Mouse (Mus musculus) heart, adult 11 months (tissue): Measurements from ENCODE around the gene Eif2b3.

ENCODE experiments used
- DNase-seq: peaks from one replicate; pipeline ENCODE4 v3.0.0; 2022

Eif2b3 gene

DNA sequence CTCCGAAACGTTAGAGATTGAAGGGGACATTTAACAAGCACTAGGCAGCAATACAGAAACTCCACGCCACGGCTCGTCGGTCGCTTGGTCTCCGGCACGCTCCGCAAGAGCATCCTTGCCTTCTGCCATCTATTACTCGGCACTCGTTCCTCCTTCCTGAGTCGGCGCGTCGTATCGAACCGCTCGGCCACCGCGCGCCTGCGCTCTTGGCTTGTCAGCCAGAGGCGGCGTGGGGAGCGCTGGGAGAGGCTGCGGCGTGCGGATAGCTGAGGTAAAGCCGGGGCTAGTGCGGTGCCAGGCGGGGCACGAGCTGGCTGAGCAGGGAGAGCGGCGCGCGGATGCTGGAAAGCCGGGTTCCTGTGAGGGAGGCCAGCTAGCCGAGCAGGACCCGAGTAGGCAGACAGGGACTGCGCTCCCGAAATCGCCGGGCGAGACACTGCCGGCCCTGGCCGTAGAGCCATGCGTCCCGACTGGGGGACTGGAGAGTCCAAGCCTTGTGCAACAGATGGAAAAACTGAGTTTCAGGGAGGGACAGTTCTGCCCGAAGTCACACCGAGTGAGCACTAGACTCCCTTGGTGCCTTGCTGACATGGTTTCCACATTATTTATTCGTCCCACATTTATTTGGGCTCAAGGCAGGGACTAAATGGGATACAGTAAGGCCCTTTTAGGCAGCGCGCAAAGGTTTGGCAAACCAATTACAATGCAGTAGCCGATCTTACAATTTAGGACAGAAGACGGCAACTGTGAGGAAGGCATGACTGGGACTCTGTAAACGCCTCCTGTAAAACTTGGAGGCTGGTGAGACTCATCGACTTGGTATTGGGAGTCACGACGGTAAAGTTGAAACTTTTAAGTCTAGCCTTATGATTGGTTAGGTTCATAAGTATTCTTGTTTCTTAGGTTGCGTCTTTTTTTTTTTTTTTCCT is at the start of gene Eif2b3:
Gene Eif2b3 (plus strand): TSS at position 197 of the 929 bp plus-strand sequence.
- DNase-seq = peak; percentile 99

DNA sequence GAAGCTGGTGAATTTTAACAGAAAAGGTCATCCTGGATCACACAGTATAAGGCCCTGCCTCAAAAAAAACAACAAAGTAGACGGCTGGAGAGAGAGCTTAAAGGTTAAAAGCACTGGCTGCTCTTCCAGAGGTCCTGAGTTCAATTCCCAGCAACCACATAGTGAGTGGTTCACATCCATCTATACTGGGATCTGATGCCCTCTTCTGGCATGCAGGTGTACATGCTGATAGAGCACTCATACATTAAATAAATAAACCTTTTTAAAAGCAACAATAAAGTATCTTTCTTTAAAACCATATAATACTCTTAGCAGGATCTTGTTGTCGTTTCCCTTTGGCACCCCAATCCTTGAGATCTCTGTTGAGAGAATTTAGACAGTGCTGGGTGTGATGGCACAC is 42.7 kb upstream of the Eif2b3 start:
- peak; percentile 12 for DNase-seq

DNA sequence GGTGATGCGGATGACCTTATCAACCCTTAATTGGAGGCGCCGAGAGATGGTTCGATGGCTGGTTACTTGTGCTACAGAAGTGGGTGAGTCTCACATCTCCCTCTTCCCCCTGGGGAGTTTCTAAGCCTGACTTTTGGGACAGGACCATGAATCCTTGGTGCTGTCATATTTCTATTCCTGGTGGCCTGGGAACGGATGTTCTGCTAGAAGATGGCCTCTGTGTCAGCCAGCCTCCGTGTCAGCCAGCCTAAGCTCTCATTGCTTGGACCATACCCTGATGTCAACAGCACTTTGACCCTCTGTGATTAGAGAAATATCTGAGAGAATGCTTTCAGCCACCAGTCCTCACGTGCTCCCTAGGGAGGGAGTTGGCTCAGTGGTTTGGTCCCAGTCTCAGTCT is 33.5 kb upstream of the Eif2b3 start:
- DNase-seq = peak; percentile 92

DNA sequence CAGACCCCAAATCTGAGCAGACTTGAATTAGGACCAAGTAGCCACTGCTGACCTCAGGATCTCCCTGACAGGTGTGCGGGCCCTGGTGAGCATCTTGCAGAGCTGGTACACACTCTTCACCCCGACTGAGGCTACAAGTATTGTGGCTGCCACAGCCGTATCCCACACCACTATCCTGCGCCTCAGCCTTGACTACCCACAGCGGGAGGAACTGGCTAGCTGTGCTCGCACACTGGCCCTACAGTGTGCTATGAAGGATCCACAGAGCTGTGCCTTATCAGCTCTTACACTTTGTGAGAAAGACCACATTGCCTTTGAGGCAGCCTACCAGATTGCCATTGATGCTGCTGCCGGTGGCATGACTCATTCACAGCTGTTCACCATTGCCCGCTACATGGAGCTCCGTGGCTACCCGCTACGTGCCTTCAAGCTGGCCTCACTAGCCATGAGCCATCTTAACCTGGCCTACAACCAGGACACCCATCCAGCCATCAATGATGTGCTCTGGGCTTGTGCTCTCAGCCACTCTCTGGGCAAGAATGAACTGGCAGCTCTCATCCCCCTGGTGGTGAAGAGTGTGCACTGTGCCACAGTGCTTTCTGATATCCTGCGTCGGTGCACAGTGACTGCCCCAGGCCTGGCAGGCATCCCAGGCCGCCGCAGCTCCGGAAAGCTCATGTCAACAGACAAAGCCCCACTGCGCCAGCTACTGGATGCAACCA is 32.6 kb upstream of the Eif2b3 start:
- DNase-seq = peak; percentile 96

DNA sequence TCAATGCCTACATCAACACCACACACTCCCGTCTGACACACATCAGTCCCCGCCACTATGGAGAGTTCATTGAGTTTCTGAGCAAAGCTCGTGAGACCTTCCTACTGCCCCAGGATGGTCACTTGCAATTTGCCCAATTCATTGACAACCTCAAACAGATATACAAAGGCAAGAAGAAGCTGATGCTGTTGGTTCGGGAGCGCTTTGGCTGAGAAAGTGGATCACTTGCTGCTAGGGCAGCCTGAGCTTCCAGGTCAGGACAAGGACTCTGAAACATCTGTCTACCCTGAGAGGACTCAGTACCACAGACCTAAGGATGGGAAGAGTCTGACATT is 32.1 kb upstream of the Eif2b3 start:
- DNase-seq = no peak

DNA sequence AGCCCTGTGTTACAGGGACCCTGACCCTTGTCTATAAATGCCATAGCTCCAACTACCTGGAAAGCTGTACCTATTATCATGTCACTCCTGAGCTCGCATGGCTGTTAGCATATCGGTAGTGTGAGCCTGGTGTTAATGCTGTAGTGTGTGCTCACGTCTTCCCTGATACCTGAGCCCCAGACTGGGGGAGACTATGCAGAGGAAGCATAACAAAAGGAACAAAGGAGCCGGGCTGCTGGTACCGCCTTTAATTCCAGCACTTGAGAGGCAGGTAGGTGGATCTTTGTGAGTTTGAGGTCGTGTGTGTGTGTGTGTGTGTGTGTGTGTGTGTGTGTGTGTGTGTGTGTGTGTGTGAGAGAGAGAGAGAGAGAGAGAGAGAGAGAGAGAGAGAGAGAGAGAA is 29.5 kb upstream of the Eif2b3 start:
- no peak for DNase-seq

DNA sequence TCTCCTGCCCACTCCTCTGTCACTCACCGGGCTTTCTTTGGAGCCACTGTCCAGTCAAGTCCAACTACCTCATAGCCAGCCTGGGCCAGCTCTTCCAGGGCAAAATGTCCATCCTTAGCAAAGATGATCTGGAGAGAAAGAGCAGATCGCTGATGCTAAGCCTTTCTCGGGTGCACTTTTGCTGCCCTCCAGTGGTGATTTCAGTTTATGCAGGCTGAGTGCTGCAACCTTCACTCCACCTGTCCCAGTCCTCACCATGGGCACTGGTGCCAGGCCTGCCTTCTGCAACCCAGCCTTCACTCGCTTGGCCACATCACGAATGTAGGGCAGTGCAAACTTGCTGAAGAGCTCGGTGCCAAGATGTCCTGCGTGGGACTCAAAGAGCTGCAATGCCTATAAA is 27.8 kb upstream of the Eif2b3 start:
- DNase-seq = peak; percentile 96

DNA sequence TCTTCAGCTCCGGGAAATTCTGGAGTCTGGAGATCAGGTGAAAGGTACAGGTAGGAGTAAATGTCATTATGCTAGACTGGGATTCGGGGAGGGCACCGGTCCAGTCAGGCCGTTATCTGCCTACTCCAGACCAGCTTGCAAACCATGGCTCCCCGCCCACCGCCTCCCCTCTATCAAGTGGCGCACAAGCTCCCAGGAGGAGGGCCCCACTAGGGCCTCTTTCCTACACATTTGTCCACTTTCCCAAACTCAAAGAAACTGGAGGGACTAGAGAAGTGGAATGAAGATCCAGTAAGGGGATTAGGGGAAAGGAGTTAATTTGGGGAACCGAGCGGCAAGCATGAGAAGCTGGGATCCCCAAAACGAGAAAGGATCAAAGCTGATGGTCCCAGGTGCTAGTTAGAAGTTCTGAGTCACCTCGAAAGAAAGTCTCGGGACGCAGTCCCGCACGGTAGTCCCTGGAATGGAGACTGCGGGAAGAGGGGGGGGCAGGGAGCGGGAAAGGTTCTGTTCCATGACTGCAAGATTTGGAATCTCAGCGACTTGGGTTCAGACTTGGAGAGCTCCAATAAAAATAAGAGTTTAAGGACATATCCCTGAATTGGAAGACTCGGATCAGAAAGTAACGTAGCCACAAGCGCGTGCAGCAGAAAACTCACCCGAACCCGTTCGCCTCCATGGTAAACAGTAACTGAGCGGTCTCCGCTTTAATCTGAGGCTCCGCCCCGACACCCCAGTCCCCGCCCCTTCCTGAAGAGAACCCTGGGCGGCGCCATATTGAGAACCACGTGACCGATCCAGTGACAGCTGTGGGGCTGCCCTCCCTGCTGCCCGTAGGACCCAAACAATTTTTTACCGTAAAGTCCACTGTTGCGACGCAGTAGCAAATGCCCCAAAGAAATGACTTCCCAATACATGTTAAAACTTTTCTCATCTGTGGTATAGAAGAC is 25.3 kb upstream of the Eif2b3 start, which contains the start of gene Urod:
Gene Urod (minus strand): TSS at position 742 of the 950 bp plus-strand sequence.
- peak; percentile 99 for DNase-seq

DNA sequence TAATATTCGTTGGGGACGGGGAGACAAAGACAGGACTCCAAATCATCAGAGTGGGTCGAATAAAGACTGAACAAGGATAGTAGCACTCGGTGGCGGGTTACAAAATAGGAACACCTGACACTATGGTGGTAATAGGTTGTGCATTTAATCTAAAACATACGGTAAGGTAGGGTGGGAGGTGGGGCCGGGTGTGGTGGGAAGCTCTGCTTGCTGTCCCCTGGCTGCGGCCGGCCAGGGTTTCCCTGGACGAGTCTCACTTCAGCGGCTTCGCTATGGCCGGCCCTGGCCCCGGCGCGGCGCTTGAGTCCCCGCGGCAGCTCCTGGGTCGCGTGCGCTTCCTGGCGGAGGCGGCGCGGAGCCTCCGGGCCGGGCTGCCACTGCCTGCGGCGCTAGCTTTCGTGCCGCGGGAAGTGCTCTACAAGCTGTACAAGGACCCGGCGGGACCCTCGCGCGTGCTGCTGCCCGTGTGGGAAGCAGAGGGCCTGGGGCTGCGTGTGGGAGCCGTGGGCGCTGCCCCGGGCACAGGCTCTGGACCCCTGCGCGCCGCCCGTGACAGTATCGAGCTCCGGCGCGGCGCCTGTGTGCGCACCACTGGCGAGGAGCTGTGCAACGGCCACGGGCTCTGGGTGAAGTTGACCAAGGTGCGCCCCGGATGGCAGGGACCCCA is 23.9 kb upstream of the Eif2b3 start, which contains the start of gene Hectd3:
Gene Hectd3 (plus strand): TSS at position 187 of the 667 bp plus-strand sequence.
- peak; percentile 97 for DNase-seq

DNA sequence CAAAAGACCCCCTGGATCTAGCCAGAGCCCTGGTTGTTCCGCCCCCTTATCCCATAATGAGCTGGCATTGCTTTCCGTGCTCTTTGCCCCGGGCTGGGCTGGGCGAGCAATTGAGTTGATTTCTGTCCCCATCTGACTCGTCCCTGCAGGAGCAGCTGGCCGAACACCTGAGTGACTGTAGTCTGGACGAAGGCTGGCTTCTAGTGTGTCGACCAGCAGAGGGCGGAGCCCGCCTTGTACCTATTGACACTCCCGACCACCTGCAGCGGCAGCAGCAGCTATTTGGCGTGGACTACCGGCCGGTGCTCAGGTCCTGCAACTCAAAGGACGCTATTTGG is 23.4 kb upstream of the Eif2b3 start:
- DNase-seq = peak; percentile 96

DNA sequence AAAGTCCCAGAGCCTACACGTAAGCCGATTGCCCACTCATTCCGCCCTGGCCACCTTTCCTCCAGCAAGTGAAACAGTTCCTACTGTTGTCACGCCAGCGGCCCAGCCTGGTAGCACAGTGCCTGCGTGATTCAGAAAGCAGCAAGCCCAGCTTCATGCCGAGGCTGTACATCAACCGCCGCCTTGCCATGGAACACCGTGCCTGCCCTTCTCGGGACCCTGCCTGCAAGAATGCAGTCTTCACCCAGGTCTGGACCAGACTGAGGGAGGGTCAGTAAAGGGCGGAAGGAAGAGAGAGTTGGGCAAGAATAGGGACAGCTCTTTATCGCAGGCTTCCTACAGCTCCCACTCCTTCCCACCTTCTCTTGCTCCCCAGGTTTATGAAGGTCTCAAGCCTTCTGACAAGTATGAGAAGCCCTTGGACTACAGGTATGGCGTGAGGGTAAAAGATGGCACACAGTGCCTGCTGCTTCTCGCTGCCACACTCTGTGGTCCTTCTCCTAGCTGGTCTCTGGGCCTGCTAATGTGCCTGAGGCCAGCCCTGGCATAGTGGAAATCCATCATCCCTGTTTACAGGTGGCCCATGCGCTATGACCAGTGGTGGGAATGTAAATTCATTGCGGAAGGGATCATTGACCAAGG is 19.6 kb upstream of the Eif2b3 start:
- DNase-seq = peak; percentile 82

DNA sequence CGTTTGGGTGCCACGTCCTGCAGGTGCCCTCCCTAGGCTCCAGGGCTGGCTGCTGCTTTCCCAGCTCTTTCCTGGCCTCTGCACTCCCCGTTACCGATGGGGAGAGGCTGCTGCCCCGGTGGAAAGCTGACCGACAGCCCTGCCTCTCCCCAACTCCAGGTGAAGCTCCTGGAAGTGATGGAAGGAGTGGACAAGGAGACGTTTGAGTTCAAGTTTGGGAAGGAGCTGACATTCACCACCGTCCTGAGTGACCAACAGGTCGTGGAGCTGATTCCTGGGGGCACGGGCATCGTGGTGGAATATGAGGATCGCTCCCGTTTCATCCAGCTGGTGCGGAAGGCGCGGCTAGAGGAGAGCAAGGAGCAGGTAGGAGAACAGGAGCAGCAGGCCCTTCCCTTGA is 17.2 kb upstream of the Eif2b3 start:
- peak; percentile 90 for DNase-seq

DNA sequence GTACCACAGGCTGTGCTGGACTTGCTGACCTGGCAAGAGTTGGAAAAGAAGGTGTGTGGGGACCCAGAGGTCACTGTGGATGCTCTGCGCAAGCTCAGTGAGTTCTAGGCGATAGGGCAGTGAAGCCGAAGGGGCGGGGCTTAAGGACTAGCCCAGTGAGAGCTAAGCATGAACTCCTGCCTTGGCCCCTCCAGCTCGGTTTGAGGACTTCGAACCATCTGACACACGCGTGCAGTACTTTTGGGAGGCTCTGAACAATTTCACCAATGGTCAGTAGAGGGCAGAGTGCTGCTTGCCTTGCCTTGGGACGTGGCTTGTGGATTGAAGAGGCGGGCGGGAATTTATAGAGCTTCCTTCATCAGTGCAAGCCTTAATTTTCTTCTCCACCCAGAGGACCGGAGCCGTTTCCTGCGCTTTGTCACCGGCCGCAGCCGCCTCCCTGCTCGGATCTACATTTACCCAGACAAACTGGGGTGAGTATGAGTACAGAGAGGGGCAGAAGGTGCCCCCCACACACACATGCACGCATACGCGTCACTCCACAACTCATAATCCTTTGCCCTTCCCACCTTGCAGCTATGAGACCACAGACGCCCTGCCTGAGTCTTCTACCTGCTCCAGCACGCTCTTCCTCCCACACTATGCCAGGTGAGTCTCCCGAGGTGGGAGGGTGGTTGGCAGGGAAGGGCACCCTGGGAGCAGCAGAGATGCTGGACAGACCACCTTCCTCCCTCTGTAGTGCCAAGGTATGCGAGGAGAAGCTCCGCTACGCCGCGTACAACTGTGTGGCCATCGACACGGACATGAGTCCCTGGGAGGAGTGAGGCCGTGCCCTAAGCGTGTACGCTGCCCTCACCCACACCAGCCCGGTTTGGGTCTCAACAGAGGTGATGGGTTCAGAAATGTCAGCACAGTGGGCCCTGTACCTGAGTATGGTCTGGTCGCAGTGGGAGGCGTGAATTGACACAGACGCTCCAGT is 16.4 kb upstream of the Eif2b3 start:
- peak; percentile 96 for DNase-seq

DNA sequence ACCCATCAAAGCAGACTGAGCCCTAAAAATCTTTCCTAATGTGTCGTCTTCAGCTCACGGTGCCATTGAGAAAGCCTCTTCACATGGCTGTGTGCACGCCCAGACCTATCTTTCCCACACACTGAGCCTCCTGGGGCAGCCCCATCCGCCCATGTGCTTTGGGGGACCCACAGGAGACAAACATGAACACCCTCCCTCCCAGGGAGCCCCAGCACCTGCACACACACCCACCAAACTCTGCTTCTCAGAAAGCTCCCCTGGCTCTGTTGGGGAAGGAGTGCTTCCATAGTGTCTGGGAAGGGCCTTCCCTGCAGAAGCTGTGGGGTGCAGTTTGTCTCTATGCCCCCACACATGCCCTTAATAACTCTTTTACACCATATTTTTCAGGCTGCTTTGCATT is 14.6 kb upstream of the Eif2b3 start:
- peak; percentile 84 for DNase-seq

DNA sequence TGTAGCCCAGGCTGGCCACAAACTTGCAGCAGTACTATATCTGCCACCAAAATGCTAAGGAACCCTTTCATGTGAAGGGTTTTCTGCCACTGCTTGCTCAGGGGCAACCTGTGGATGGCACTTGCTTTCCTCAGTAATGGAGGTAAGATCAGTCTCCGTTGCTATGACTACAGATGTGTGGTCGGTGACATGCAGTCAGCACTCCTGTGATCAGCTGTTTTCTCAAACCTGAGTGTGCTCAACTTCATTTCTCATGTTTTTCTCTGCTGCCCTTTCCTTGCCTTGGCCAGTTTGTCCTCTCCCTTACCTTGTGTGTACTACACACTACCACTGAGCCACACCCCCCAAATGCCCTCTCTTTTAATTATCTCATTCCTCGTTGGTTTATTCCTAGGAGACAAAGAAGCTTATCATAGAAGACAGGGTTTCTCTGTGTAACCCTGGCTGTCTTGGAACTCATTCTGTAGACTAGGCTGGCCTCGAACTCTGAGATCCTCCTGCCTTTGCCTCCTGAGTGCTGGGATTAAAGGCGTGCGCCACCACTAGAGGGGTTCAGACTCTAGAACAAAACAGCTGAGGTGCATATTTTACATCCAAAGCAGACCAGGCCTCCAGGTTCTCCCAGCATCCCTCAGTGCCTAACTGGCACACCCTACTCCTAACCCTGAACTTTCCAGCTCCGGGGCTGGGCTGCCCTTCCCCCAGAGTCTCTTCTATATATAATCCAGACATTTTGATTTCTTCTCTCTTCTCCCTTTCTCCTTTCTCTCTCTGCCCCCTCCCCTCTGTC is 13.4 kb upstream of the Eif2b3 start:
- peak; percentile 86 for DNase-seq

DNA sequence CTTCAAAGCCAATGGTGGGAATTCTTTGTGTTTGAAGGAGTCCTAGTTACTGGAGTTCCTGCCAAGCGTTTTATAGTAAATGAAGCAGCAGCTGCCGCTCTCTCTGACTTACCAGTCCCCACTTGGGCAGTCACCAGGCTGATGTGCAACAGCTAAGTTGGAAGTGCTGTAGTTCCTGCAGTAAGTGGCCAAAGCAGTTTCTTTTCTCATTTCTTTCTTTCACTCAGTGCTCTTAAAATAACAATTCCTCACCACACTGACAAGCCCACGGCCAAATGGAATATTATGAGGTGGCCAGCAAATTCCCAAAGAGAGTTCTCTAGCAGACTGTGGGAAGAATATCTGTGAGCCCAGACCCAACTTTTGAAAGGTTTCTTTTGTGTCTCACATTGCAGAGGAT is 12.1 kb upstream of the Eif2b3 start:
- DNase-seq = peak; percentile 92

DNA sequence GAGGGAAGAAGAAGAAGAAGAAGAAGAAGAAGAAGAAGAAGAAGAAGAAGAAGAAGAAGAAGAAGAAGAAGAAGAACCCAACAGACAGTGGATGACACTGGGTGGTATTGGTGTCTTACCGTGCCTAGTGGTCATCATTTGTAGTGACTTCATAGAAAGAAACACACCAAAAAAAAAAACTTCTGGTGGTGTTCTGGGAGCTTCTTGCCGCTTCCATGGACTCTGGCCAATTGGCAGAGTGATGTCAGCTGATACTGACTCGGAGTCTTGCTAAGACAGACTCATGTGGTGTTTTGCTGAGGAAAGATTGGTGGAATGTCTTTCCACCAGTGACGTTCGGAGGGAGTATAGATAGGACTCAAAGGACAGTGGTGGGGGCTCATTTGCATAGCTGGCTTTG is 9.0 kb upstream of the Eif2b3 start:
- no peak for DNase-seq

DNA sequence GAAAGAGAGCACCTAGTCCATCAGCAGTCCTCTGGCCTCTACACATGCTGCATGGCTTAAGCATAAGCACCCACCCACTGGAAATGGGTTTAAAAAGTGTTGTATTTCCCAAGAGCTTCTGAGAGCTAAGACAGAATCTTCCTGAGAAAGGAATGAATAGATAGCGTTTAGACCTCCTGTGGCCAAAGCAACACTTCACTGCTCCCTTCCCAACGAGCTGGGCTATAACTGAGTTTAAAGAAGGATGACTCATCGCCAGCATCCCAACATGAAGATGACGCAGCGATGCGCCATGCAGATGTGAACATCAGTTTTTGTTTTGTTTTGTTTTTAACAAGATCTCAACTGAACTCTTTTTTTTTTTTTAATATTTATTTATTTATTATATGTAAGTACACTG is 5.6 kb upstream of the Eif2b3 start:
- DNase-seq = no peak

DNA sequence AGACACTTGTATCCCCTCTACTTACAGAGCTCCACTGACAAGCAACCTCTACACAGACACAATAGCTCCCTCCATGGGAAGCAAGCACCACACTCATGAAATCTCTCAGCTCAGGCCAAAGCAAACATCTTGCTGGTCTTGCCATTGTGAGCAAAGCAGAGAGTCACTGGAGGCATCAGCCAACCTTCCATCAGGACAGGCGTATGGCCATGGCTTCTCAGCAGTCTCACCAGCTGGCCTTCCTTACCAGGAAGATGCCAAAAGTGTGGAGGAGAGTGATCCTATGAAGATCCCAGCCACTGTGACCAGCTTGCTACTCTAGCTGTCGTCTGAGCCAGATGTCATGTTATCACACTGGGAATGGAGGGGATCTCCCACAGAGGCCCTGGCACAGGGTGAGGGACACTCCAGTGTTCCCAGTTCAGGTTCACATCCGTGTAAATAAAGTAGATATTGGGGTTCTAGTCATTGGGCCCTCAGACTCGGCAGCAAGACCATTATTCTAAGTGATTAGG is 4.2 kb upstream of the Eif2b3 start:
- DNase-seq = peak; percentile 90

DNA sequence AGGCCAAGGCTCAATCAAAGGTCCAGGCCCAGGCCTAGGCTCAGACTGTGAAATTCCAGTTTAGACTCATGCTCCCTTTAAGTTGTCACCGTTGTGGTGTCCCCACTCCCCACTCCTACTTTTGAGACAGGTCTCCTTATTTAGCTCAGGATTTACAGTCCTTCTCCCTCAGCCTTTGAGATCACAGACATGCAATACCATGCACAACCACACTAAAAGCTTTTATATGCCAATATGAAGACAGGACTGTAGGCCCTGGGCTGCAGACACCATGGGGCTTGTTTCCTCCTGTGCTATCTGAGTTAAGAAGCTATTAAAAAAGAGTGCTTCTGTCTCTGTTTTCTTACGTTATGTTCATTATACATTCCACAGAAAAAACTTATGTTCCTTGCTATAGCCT is 1.5 kb upstream of the Eif2b3 start:
- no peak for DNase-seq
